Mouse (Mus musculus) embryo, embryonic 10.5 days (tissue): ENCODE measurements around the gene Ttc41.

ENCODE experiments used
- DNase-seq: peaks from one replicate; pipeline ENCODE4 v3.0.0-alpha.2; 2015; ENCODE audit warnings: low spot score

The Ttc41 gene

GRCm38 (mm10) chr10:86755816-86756502 lies 50.3 kb downstream of the Ttc41 start:
- no peak for DNase-seq

GRCm38 (mm10) chr10:86757724-86758123 lies 52.1 kb downstream of the Ttc41 start:
- DNase-seq: no peak

- DNase-seq: no peak
Measured at GRCm38 (mm10) chr10:86758211-86758610, 52.6 kb downstream of the Ttc41 start.

- no peak for DNase-seq
Measured at GRCm38 (mm10) chr10:86761236-86761635, 55.6 kb downstream of the Ttc41 start.

GRCm38 (mm10) chr10:86761722-86762383 lies 56.2 kb downstream of the Ttc41 start:
- no peak for DNase-seq

- no peak for DNase-seq
Measured at GRCm38 (mm10) chr10:86762384-86762730, 56.7 kb downstream of the Ttc41 start.

GRCm38 (mm10) chr10:86763672-86764071 lies 58.1 kb downstream of the Ttc41 start, which contains the start of gene Gm49358:
TSS of gene Gm49358 (plus strand) at chr10:86763972.
- no peak for DNase-seq

GRCm38 (mm10) chr10:86765344-86765966 lies 59.8 kb downstream of the Ttc41 start:
- DNase-seq: no peak

- DNase-seq: no peak
Measured at GRCm38 (mm10) chr10:86769216-86769615, 63.6 kb downstream of the Ttc41 start.

- no peak for DNase-seq
Measured at GRCm38 (mm10) chr10:86769797-86770196, 64.2 kb downstream of the Ttc41 start.

GRCm38 (mm10) chr10:86771701-86772100 lies 66.1 kb downstream of the Ttc41 start:
- DNase-seq: no peak

GRCm38 (mm10) chr10:86772231-86772631 lies 66.6 kb downstream of the Ttc41 start:
- DNase-seq: no peak

- no peak for DNase-seq
Measured at GRCm38 (mm10) chr10:86773360-86773759, 67.7 kb downstream of the Ttc41 start.

GRCm38 (mm10) chr10:86776281-86776680 lies 70.7 kb downstream of the Ttc41 start:
- DNase-seq: no peak

- no peak for DNase-seq
Measured at GRCm38 (mm10) chr10:86777614-86778319, 72.2 kb downstream of the Ttc41 start.

GRCm38 (mm10) chr10:86778398-86779116 lies 72.9 kb downstream of the Ttc41 start, which contains the start of gene Nt5dc3:
TSS of gene Nt5dc3 (plus strand) at chr10:86779005.
- peak; percentile 98 for DNase-seq

- DNase-seq: peak; percentile 53
Measured at GRCm38 (mm10) chr10:86779117-86779755, 73.6 kb downstream of the Ttc41 start.

- no peak for DNase-seq
Measured at GRCm38 (mm10) chr10:86779816-86780500, 74.3 kb downstream of the Ttc41 start.

- no peak for DNase-seq
Measured at GRCm38 (mm10) chr10:86781641-86782040, 76.0 kb downstream of the Ttc41 start.

- no peak for DNase-seq
Measured at GRCm38 (mm10) chr10:86782656-86783055, 77.0 kb downstream of the Ttc41 start.

GRCm38 (mm10) chr10:86783561-86783960 lies 78.0 kb downstream of the Ttc41 start:
- no peak for DNase-seq
